Mouse (Mus musculus): Measurements from ENCODE around the gene Cdc45. TPM values are rescaled to one million over a fixed set of nuclear protein-coding genes. Genes with fewer than 3 reads are reported as not detected.
A peak's percentile ranks its signal among the peaks of the same experiment; 100 is the strongest.

The Cdc45 gene
- polyA plus RNA-seq, 1 experiment from 2014 or later = 18.7 TPM

GRCm38 (mm10) chr16:18785025-18785424, 26.8 kb downstream of the Cdc45 start:
- no peaks in the 10 kb centered on the region for H3K27me3 ChIP-seq (ENCODE audit: insufficient read depth, low read length)
- no peak overlapping the region for H3K9ac ChIP-seq (replicated peaks)
- no peak overlapping the region for H3K4me2 ChIP-seq (ENCODE audit: low read depth, low read length)
- DNase-seq = no peak
- peaks cover 59% of the 10 kb centered on the region for H3K36me3 ChIP-seq (replicated peaks; ENCODE audit: insufficient read depth, low read length)
- H3K4me3 ChIP-seq (ENCODE audit: low read depth, low read length) = no peak overlapping the region
- ATAC-seq = peak; percentile 46
- no peak overlapping the region for H3K27ac ChIP-seq (ENCODE audit: low read depth)
- TF ChIP-seq CTCF (IDR thresholded peaks at IDR 0.05; ENCODE audit: low read depth) = no peak
- TF ChIP-seq EP300 (IDR thresholded peaks at IDR 0.05; ENCODE audit: low read depth) = no peak
- no peaks in the 10 kb centered on the region for H3K9me3 ChIP-seq (ENCODE audit: low read length)
- WGBS (ENCODE audit: insufficient replicate concordance) = 84% methylated on average over 7 of the region's 7 CpGs
- no peaks in the 10 kb centered on the region for H3K4me1 ChIP-seq (ENCODE audit: insufficient read depth)

- no peak overlapping the region for H3K27ac ChIP-seq (ENCODE audit: low read depth)
- H3K36me3 ChIP-seq (replicated peaks; ENCODE audit: insufficient read depth, low read length) = peaks cover 41% of the 10 kb centered on the region
- no peak for TF ChIP-seq CTCF (IDR thresholded peaks at IDR 0.05; ENCODE audit: low read depth)
- no peak for TF ChIP-seq EP300 (IDR thresholded peaks at IDR 0.05; ENCODE audit: low read depth)
- H3K4me3 ChIP-seq (ENCODE audit: low read depth, low read length) = no peak overlapping the region
- ATAC-seq (no peak), DNase-seq (no peak)
- H3K4me2 ChIP-seq (ENCODE audit: low read depth, low read length) = no peak overlapping the region
- H3K27me3 ChIP-seq (ENCODE audit: insufficient read depth, low read length) = peaks cover 22% of the 10 kb centered on the region
- H3K4me1 ChIP-seq (ENCODE audit: insufficient read depth) = peaks cover 5% of the 10 kb centered on the region; the same call in 1 of the 2 replicates
- H3K9me3 ChIP-seq (ENCODE audit: low read length) = no peaks in the 10 kb centered on the region
- 91% methylated on average over 10 of the region's 10 CpGs for WGBS (ENCODE audit: insufficient replicate concordance)
- H3K9ac ChIP-seq (replicated peaks) = no peak overlapping the region
These were observed 30.0 kb downstream of the Cdc45 start for GRCm38 (mm10) chr16:18781810-18782209.

- Histone ChIP-seq H3K27me3 (ENCODE audit: insufficient read depth, low read length) (peaks cover 35% of the 10 kb centered on the region), H3K4me3 (ENCODE audit: low read depth, low read length) (peak overlapping the region; percentile 43), H3K36me3 (replicated peaks; ENCODE audit: insufficient read depth, low read length) (peaks cover 10% of the 10 kb centered on the region; the same call in 1 of the 2 replicates), H3K4me1 (ENCODE audit: insufficient read depth) (peaks cover 6% of the 10 kb centered on the region; the same call in 1 of the 2 replicates), H3K4me2 (ENCODE audit: low read depth, low read length) (peak overlapping the region; percentile 29), H3K9ac (replicated peaks) (no peak overlapping the region), H3K27ac (ENCODE audit: low read depth) (no peak overlapping the region), H3K9me3 (ENCODE audit: low read length) (no peaks in the 10 kb centered on the region)
- DNase-seq (no peak), ATAC-seq (no peak)
- 48% methylated on average over 2 of the region's 2 CpGs for WGBS (ENCODE audit: insufficient replicate concordance)
- TF ChIP-seq EP300 (IDR thresholded peaks at IDR 0.05; ENCODE audit: low read depth) = no peak
- no peak for TF ChIP-seq CTCF (IDR thresholded peaks at IDR 0.05; ENCODE audit: low read depth)
These were observed 33.3 kb downstream of the Cdc45 start for GRCm38 (mm10) chr16:18778461-18778860.

- DNase-seq (no peak), ATAC-seq (peak; percentile 22; the same call in 1 of the 2 replicates)
- TF ChIP-seq CTCF (IDR thresholded peaks at IDR 0.05; ENCODE audit: low read depth) = 0 out of 2 replicates have a peak, but pooled peaks have one; percentile 1
- TF ChIP-seq EP300 (IDR thresholded peaks at IDR 0.05; ENCODE audit: low read depth) = no peak
- 3% methylated on average over 79 of the region's 80 CpGs for WGBS (ENCODE audit: insufficient replicate concordance)
- H3K9ac ChIP-seq (replicated peaks) = peak overlapping the region; percentile 44
- peak overlapping the region; percentile 57 for H3K4me2 ChIP-seq (ENCODE audit: low read depth, low read length)
- H3K4me1 ChIP-seq (ENCODE audit: insufficient read depth) = peaks cover 6% of the 10 kb centered on the region; the same call in 1 of the 2 replicates
- H3K27me3 ChIP-seq (ENCODE audit: insufficient read depth, low read length) = peaks cover 35% of the 10 kb centered on the region
- peak overlapping the region; percentile 43 for H3K4me3 ChIP-seq (ENCODE audit: low read depth, low read length)
- H3K27ac ChIP-seq (ENCODE audit: low read depth) = no peak overlapping the region; the same call in 1 of the 2 replicates
- peaks cover 6% of the 10 kb centered on the region; the same call in 1 of the 2 replicates for H3K36me3 ChIP-seq (replicated peaks; ENCODE audit: insufficient read depth, low read length)
- H3K9me3 ChIP-seq (ENCODE audit: low read length) = no peaks in the 10 kb centered on the region
These were observed 34.4 kb downstream of the Cdc45 start for GRCm38 (mm10) chr16:18777101-18778080.

GRCm38 (mm10) chr16:18776556-18777100, 35.2 kb downstream of the Cdc45 start, which contains the start of gene Cldn5:
Gene Cldn5 (plus strand): TSS chr16:18776847.
- DNase-seq = no peak
- WGBS (ENCODE audit: insufficient replicate concordance) = 7% methylated on average over 19 of the region's 19 CpGs

More at GRCm38 (mm10) chr16:18776556-18777100, 35.2 kb downstream of the Cdc45 start, which contains the start of gene Cldn5:
- H3K36me3 ChIP-seq (replicated peaks; ENCODE audit: insufficient read depth, low read length) = 0 out of 2 replicates have a peak, but pooled peaks cover under 1% of the 10 kb centered on the region
- H3K9ac ChIP-seq (replicated peaks) = peak within 1 kb of the TSS; percentile 44
- peaks cover 35% of the 10 kb centered on the region for H3K27me3 ChIP-seq (ENCODE audit: insufficient read depth, low read length)
- H3K4me3 ChIP-seq (ENCODE audit: low read depth, low read length) = peak within 1 kb of the TSS; percentile 43
- peak; percentile 62 for ATAC-seq
- H3K9me3 ChIP-seq (ENCODE audit: low read length) = no peaks in the 10 kb centered on the region
- peak within 1 kb of the TSS; percentile 49 for H3K27ac ChIP-seq (ENCODE audit: low read depth)
- H3K4me1 ChIP-seq (ENCODE audit: insufficient read depth) = peaks cover 6% of the 10 kb centered on the region; the same call in 1 of the 2 replicates
- TF ChIP-seq EP300 (IDR thresholded peaks at IDR 0.05; ENCODE audit: low read depth) (no peak), CTCF (IDR thresholded peaks at IDR 0.05; ENCODE audit: low read depth) (no peak)
- peak within 1 kb of the TSS; percentile 57 for H3K4me2 ChIP-seq (ENCODE audit: low read depth, low read length)

Data from liver, postnatal 0 days (tissue).